Mouse (Mus musculus) NIH3T3 (cell line): ENCODE measurements at regions not wholly inside any gene's neighbourhood (a gene's known extent, or its start where the extent isn't known, plus 50 kb on each side); places are given as distances from the start of the nearest gene placed in this dataset.

Experiments
- DNase-seq: peaks from one replicate; pipeline ENCODE4 v3.0.0-alpha.2; 2012; ENCODE audit warnings: low read depth

DNA sequence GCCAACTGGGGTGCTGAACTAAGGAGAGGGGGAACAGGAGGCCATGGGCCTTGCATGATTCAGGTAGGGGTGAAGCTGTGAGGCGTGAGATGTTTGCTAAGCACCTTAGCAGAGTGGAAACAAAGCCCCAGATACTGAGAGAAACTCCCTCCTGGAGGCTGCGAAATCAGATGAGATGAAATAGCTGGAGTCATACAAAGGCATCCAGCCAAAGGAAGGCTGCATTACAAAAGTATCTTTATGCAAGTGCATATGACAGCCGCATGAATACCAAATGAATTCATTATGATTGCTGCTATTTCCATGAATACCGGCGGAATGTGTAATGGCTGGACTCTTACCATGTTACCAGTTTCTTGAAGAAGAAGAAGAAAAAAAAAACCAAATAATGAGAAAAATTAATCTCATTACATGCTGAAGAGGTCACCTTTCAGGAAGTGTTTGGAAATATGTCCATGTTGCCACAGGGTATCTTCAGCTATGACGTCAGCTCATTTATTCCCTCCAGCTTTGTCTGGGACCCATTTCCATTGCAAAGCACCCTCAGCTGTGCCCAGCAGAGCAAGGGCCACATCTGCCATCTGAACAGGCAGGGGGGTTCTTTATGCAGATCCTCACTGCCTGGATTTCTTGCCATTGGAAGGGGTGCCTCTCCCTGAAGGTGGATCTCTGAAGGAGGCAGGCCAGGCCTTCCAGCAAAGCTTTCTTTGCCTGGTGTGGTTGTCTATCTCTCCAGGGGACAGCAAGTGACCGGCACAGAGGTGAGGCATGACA is 551.7 kb upstream of the Mki67 start:
- DNase-seq, result no peak

DNA sequence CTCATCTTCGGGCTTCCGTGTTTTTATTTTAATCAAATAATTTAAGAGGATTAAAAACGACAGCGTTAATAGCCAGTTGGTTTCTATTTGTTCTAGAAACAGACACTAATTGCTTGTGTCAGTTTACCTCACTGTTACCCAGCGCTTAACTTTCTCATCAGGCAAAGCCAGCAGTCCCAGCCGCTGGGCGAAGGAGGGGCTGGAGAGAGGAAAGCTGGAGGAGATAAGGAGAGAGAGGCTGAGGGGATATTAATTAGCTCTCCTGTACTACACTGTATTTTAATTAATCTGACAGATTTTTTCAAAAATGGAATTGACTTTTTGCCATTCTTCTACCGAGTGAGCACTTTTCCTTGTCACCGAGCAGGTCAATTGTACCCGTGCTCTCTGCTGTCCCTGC is 559.5 kb upstream of the Mki67 start:
- no peak for DNase-seq

DNA sequence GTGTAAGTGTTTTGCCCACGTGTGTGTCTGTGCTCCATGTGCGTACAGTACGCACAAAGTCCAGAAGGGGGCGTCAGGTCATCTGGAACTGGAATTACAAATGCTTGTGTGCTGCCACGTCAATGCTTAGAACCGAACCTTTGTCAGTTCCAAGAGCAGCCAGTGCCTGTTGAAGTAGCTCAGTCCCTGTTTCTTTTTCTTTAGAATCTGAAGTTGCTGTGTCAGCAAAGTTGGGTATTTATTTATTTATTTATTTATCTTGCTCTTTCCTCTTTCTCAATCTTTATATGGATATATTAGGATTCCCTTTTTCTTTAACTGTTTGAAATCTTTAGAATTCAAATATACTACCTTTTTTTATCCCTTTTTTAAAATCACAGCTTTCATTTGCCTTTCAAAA is 567.6 kb upstream of the Mki67 start:
- no peak for DNase-seq

DNA sequence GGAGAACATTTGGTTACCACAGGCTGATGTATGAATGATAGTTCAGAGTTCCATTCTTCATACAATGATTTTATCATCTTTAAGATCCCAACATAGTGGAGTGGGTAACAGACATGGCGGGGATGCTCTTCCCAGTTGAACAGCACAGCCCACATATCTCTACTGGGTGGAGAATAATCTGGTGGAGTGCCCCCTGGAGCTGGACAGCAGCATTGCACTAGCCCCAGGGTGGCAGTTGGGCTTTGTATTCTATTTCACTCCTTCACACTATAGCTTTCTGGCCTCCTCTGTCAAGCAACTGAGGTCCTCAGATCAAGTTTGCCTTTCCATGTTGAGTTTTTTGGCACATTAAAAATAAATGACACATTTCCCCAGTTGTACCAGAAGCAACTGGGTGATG is 569.4 kb upstream of the Mki67 start:
- no peak for DNase-seq

- no peak for DNase-seq
These were observed 577.5 kb upstream of the Mki67 start for GRCm38 (mm10) chr7:136293536-136294145.

- DNase-seq, result peak; percentile 8
These were observed 578.3 kb upstream of the Mki67 start for GRCm38 (mm10) chr7:136294445-136294844.

GRCm38 (mm10) chr7:136297901-136298513 is 581.8 kb upstream of the Mki67 start:
- no peak for DNase-seq

- DNase-seq, result no peak
These were observed 588.3 kb upstream of the Mgmt start for GRCm38 (mm10) chr7:136306137-136306536.

DNA sequence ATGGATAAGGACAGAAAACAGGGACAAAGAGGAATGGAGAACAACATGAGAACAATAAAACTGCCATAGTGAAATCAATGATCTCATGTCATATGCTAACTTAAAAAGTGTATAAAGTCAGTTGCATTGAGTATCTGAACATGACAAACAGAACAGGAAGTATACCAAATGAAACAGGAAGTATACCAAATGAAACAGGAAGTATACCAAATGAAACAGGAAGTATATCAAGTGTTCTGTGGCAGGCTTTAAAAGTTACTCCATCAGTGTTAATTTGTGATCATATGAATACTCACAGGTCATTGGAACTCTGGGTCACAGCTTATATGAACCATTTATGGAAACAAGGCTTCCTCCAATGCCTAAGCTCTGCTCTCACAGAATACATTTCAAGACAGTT is 585.6 kb upstream of the Mgmt start:
- DNase-seq, result no peak

DNA sequence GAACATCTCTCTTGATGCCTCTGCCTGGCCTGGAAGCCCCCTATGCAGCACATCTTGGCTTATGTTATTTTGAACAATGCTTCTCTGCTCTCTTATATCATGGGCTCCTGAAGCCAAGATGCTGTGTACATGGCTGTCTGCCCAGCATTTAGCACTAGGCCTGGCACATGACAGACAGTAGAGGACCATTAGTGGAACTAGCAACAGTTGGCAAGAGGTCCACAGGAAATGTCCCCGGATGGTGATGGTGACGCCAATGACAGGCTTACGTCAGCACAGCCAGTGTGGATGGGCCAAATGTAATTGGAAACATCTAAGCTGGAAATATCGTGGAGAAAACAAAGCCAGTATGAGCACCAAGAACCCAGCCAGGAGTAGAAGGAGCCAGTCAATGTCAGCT is 567.1 kb upstream of the Mgmt start:
- no peak for DNase-seq

- no peak for DNase-seq
These were observed 564.0 kb upstream of the Mgmt start for GRCm38 (mm10) chr7:136330431-136330830.

DNA sequence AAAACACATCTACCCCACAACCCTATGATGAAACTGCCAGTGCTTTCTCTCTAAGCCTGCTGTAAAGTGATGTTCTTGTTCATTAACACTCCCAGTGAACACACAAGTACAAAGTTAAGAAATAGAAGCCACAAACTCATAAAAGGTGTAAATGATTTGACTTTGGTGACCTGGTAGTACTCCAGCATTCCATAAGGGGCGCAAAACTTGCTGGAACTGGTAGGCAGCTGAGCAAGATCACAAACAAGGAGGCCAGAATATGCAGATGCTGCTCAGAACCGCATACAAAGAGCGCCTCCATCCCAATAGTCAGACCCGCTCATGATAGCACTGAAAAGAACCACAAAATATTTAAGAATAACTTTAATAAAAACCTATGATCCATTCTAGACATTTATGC is 561.6 kb upstream of the Mgmt start:
- no peak for DNase-seq

DNA sequence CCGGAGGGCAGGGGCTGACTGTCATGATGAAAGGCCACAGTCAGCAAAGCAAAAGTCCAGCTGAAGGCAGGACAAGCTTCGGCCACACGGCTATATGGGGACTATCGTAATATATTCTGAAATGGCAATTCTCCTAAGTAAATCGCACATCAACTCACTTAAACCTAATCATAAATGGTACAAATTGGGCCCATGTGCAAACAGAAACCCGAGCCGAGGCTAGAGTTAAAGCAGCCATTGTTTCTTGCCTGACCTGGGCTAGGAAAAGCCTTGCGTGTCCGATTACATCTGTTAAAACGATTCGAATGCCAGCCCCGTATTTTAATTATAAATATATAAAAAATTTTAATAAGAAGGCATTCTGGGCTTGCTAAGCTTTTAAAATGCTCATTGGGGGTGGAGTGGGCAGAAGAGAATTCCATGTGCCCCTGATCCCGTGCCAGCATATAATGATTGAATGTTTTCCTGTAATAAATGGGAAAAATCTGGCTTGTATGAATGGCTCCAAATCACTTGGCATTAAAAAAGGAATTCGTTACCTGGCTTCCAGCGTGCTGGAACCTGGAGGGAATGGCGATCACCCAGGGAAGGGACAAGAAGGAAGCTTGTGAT is 552.7 kb upstream of the Mgmt start:
- no peak for DNase-seq

DNA sequence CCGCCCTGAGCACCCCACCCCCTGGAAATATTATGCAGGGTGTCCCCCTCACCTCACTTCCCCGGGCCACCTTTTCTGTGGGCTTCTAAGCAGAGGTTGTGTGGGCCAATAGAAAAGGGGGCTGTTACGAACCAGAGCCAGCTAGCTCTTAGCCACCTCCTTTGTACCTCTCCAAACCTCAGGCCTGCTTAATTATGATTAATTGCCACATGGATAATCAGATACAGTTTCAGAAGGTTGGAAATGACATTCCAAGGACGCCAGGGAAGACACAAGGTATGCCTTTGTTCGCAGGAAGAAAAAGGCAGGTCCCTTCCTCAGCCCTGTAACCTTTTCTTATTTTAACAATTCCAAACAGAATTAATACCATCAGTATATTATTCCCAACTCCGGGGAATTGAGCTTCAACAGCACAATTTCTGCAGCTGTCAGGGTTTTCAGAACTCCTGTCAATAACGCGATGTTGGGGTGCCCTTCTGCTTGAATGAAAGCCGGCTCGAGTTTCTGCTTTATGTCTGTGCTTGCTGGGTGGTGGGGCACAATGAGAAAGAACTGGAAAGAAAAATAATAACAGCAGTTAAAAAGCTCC is 552.1 kb upstream of the Mgmt start:
- no peak for DNase-seq

- peak; percentile 3 for DNase-seq
These were observed 551.6 kb upstream of the Mgmt start for GRCm38 (mm10) chr7:136342822-136343221.

DNA sequence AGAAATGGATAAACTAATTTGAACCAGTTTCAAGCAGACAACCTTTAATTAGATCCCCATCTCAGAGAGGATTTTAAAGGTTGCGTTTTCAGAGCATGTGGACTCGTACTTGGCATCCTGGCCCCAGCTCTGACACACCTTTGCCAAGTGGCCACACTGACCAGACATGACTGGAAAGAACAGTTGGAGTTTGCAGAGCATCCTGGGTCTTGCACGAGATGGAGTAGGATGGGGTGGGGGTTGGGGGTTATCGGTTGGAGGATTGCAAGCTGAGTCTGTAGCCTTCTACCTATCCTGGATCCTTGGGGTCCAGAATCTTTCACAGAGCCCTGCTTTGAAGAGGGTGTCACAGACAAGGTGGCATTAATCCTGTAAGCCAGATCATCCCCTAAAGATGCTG is 550.9 kb upstream of the Mgmt start:
- DNase-seq, result no peak

DNA sequence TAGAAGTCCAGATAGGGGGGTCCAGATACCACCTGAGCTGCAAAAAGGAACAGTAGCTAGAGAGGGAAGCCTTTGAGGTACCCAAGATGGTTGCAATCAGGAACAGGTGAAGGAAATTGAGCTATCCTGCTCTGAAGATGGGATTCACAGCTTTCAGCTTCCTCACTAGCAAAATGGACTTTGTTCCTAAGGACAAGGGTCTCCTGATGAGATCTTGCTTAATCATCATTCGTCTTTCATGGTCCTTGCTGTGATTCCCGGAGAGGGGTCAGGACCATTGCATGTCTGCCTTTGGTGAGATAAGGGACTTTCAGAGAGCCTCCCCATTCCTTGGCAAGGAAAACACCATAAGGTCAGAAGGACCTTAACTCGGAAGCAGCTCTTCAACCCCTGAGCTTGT is 549.4 kb upstream of the Mgmt start:
- DNase-seq, result no peak

GRCm38 (mm10) chr7:136346531-136346930 is 547.9 kb upstream of the Mgmt start:
- DNase-seq, result no peak

- no peak for DNase-seq
These were observed 546.1 kb upstream of the Mgmt start for GRCm38 (mm10) chr7:136348309-136348708.

- no peak for DNase-seq
These were observed 544.8 kb upstream of the Mgmt start for GRCm38 (mm10) chr7:136349651-136350050.

- no peak for DNase-seq
These were observed 537.4 kb upstream of the Mgmt start for GRCm38 (mm10) chr7:136357011-136357410.

DNA sequence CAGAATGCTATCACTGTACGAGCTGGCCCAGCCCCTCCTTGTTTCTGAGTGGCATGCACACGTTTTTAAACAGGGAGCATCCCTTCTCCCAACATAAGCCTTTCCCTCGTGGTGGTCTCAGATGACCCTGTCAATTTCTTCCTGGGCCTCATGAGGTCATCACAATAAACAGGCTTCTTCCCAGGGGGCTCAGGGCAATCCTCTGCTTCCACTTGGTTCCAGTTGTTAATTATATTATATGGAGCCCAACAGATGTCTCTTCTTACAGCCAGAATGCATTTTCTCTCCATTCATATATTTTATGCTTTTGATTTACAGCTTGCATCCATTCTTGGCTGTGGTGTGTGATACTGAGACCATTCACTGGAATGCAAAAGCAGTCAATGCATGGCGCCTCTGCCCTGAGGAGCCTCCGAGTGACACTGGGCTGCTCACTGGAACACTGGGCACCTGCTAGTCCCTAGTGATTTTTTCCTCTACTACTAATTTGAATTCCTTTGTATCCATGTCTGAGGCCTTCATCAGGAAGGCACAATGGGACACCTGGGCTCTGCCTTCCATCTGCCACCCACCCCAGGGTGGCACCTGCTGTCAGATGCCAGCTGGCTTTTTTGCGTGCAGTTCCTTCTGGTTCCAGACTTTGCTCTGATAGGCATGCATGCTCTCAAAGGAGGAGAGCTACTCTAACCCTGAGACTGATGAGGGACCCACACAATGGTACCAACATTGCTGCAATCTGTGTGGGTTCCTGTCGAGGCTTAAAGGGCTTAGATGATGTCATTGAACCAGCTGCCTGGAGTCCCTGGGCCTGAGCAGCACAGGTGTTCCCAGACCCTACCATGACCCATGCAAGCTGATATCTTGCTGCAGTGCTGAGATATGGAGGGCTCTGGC is 528.8 kb upstream of the Mgmt start:
- no peak for DNase-seq
